Mouse (Mus musculus): ENCODE measurements at regions not wholly inside any gene's neighbourhood (a gene's known extent, or its start where the extent isn't known, plus 50 kb on each side); places are given as distances from the start of the nearest gene placed in this dataset.
A peak's percentile ranks its signal among the peaks of the same experiment; 100 is the strongest.

GRCm38 (mm10) chr4:25488479-25489069, 207.0 kb upstream of the Ufl1 start:
- DNase-seq (ENCODE audit: low read depth, low spot score), result no peak

GRCm38 (mm10) chr4:25483621-25483933, 202.0 kb upstream of the Ufl1 start:
- DNase-seq (ENCODE audit: low read depth, low spot score), result peak; percentile 39

GRCm38 (mm10) chr4:25482933-25483620, 201.5 kb upstream of the Ufl1 start:
- no peak for DNase-seq (ENCODE audit: low read depth, low spot score)

GRCm38 (mm10) chr4:25473026-25473425, 191.4 kb upstream of the Ufl1 start:
- no peak for DNase-seq (ENCODE audit: low read depth, low spot score)

- DNase-seq (ENCODE audit: low read depth, low spot score), result no peak
These were observed 184.9 kb upstream of the Ufl1 start for GRCm38 (mm10) chr4:25466490-25466889.

DNA sequence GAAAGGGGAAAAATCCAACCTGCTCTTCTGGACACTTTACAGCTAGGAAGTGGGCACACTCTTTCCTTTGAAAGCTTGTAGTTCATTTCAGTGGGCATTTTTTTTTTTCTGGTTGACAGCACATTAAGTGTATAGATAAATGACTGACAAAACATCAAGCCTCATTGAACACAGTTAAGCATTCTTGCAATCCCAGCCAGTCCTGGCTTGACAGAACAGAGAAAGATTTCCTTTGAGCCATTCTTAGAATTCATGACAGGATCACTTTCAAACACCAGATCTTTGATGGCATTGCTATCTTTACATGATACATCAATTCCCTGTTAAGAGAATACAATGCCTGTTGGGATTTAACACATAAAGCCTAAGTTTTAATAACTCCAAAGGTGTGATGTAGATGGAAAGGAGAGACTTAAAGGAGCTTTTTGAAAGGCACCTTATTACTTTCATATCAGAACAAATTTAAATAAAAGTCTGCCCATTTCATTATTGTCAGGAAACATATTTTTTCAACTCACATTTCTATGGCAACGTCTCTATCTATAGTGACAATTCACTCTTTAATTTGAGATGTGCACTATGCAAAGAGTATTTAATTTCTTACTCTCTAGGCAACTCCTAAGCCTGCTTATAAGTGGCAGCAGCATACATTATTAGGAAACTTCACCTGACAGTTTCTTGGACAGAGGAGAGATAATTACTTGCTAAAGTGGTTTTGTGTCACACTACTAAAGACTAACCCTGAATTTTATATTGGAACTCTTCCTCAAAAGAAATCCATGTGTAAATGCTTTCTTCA, 183.4 kb upstream of the Ufl1 start:
- DNase-seq (ENCODE audit: low read depth, low spot score), result no peak

- no peak for DNase-seq (ENCODE audit: low read depth, low spot score)
These were observed 182.4 kb upstream of the Ufl1 start for GRCm38 (mm10) chr4:25464069-25464468.

DNA sequence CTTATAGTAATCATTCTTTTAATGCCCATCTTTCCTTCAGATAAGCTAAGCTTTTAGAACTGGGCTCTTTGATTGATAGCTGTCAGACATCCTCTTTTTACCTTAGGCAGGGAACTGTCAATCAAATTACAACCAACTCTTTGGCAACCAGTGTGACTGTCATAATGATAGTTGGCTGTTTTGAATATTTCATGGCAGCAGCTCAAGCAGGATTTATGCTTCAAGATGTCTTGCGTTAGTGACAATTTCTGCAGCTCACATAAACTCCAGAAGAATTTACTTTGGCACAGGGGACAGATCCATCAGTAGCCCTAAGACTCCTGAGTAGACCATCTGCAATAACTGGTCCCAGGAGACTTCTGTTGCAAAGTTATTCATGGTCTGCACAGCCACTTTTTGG, 178.5 kb upstream of the Ufl1 start:
- no peak for DNase-seq (ENCODE audit: low read depth, low spot score)

- DNase-seq (ENCODE audit: low read depth, low spot score), result no peak
These were observed 173.1 kb upstream of the Ufl1 start for GRCm38 (mm10) chr4:25454752-25455151.

DNA sequence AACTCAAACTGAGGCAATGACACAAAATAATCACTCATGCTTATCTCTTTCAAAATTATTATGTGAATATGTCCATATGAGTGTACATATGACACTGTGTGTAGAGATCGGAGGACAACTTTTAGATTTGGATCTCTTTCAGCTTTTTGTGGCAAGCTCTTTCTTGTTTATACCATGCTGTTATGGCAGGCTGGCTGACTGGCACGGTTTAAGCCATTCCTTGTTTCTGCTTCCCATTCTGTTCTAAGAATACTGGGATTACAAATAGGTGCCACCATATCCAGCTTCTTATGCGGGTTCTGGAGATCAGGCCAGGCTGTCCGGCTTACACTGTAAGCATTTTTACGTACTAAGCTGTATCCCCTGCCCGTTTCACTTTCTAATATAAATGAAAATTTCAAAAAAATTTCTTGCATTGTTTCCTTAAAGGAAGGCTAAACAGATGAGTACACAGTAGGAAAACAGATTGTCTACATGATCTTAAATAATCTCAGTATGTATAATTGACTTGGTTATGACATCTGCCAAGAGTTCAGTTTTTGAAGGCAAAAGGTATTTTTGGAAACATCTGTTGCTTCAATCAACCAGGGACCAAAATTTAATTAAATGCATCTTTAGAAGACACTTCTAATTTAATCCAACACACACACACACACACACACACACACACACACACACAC, 171.6 kb upstream of the Ufl1 start:
- no peak for DNase-seq (ENCODE audit: low read depth, low spot score)

DNA sequence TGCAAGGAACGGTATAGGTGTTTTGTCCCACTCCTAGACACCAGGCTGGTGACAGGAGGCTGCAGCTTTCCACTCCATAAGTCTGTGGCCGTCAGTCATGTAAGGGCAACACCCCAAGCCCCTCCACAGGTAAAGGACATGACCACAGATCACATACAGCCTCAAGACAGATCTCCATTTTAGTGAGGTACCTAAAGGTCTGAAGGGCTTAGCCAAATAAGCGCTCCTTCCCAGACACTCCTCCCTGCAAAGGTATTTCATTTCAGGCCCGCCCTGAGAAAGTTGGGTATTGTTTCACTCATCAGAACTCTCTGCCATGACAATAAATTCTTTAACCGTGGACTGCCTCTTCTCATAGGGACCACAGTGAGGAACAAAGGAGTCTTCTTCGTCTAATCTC, 170.2 kb upstream of the Ufl1 start:
- no peak for DNase-seq (ENCODE audit: low read depth, low spot score)

DNA sequence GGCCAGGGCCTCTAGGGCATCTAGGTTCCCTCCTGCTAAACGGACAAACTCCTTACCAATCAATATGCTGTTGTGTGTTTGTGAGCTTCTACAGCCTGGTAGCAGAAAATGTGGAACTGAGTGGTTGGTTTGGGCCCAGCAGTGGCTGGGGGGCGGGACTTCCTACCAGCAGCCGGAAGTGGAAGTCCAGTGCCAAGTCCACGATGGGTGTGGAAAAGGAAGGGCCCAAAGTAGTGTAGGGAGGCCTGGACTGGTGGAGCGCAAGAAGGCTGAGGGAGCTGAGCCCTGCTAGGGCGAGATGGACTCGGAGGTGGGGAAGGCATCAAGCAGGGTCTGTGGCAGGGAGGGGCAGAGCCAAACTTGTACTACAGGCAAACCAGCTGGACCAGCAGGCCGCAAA, 150.6 kb upstream of the Ufl1 start:
- no peak for DNase-seq (ENCODE audit: low read depth, low spot score)

DNA sequence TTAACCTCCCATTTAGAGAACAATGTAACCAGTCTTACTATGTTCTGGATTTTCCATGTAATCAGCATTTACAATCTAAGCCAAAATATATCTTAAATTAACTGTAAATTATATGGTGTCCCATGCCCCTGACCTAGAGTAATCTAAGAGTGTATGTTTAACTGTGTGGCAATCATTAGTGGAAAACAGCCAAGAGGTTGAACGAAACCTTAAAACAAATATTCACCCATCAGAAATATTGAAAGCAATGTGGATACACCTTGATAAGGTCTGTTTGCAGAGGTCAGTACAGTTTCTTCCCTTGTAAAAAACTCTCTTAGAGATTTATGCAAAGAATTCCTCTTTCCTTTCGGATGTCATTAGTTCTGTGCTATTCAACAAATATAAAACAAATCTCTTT, 134.7 kb upstream of the Ufl1 start:
- DNase-seq (ENCODE audit: low read depth, low spot score), result no peak

DNA sequence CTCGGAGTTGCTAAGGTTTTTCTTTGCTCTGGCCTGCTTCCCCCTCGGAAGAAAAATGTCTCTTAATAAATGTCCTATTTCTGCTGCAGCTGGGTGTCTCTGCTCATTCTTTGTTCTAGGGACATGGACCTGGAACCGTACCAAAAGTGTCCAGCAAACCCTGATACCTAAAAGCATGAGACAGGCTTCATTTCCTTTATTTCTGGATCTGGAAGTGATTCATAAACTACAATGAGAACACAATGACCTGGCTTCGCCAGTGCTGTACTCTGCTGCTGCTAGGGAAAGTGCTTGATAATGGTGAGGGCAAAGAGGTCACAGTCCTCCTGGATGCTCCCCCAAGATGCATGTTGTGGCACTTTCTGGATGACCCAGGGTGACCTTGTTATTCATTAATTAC, 128.8 kb upstream of the Ufl1 start:
- no peak for DNase-seq (ENCODE audit: low read depth, low spot score)

DNA sequence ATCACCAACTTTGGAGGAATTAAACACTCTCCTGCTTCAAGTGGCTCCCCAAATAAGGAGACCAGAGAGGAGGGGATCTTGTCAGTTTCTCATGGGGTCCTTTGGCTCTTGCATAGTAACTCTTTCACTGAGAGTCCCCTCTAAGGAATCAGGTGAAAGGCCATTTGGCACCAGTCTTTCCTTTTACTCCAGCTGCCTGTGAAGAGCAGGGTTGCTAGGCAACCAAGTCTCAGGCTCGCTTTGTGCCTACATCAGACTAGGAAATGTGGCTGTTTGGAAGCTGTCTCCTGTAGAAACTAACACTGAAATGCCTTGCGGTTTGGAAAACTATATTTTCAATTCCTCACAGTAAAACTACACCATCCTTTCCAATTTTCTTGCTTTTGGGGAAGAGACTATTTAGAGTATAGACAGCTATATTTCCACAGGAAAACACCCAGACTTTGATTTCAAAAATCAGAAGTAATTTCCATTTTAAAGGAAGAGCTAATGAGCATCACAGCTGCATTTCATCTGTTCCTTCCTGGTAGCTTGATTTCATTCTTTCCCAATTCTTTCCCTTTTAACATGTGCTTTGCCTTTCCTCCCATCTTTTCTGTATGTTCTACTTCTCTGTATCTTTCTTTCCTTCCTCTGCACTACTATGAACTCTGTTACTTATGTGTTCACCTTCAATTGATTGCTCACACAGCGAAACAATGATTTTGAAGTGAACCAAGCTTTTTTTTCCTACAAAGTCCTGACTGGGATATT, 127.3 kb upstream of the Ufl1 start:
- DNase-seq (ENCODE audit: low read depth, low spot score), result peak; percentile 43

DNA sequence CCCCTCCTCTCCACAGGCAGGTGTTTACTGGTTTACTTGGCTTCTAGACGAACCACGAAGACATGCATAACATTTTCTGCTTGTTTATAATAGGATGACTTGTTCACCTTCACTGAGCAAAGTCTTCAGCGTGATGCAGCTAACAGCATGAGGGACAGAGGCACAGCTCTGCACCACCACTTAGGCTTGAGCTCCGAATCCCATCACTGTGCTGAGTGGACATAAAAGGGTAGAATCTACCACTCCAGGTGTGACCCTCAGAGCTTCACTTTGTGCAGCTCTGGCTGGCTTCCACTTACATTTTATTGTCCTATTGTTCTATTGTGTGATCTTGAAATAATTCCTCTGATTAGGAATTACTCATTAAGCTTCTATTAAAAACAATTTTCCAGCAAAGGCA, 126.2 kb upstream of the Ufl1 start:
- DNase-seq (ENCODE audit: low read depth, low spot score), result no peak

- DNase-seq (ENCODE audit: low read depth, low spot score), result no peak
These were observed 107.9 kb upstream of the Ufl1 start for GRCm38 (mm10) chr4:25389542-25389941.

DNA sequence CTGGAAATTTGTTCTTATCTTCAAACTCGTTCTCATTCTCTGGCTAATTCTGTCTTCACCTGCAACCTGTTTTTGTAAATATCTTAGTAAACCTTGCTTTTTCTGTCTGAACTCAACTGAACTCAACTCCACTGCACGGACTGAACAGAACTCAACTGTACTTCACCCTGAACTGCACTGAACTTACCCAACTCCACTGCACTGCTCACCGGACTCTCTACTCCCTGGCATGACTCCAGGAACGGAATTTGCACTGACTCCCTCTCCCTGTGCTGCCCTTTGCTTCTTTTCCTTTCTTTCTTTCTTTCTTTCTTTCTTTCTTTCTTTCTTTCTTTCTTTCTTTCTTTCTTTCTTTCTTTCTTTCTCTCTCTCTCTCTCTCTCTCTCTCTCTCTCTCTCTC, 90.4 kb upstream of the Ufl1 start:
- DNase-seq (ENCODE audit: low read depth, low spot score), result no peak

GRCm38 (mm10) chr4:25364402-25364801, 82.8 kb upstream of the Ufl1 start:
- DNase-seq (ENCODE audit: low read depth, low spot score), result no peak

GRCm38 (mm10) chr4:25337638-25338037, 56.0 kb upstream of the Ufl1 start:
- DNase-seq (ENCODE audit: low read depth, low spot score), result no peak

All from ZHBTc4 (cell line).